8 mouse cellular contexts compared by ENCODE assay signal in genomic region chr7:130692392-130692942, GRCm38 (mm10).
DNase-seq lines count a peak whose midpoint lies in the region; ATAC-seq and TF ChIP-seq lines count a peak whose summit lies in the region.

No protein-coding gene starts in this region.

- peak; percentile 70 for DNase-seq in gastrocnemius, postnatal 10 days
- DNase-seq in gastrocnemius, adult 8-10 months (ENCODE audit: low spot score in 2 of 2), result no peak
- peak; percentile 77 to 83 for DNase-seq in cerebellum, postnatal 36 days
- DNase-seq in gastrocnemius, postnatal 14 days, result peak; percentile 69
- DNase-seq in midbrain, postnatal 0 days (ENCODE audit: low spot score), result peak; percentile 95
- DNase-seq in telencephalon, adult 2 months (ENCODE audit: low read depth, low spot score), result peak; percentile 63

- peaks cover 54% of the 10 kb centered on the region for H3K4me1 ChIP-seq in limb, embryonic 15.5 days
- H3K4me1 ChIP-seq in midbrain, postnatal 0 days (ENCODE audit: insufficient read depth, low read length), result peaks cover 24% of the 10 kb centered on the region

- peak; percentile 32 for ATAC-seq in inflammation-experienced regulatory T-cells, adult 6 months
- ATAC-seq in limb, embryonic 15.5 days (ENCODE audit: insufficient number of reproducible peaks, low FRiP score, low TSS enrichment, low read depth), result peak; percentile 76
- ATAC-seq in midbrain, postnatal 0 days (ENCODE audit: low FRiP score), result peak; percentile 90

- intact Hi-C loops in gastrocnemius, postnatal 14 days (cut with DNase I; ENCODE audit: low total_unique reads), result no loop called here

- no peaks in the 10 kb centered on the region for H3K9me3 ChIP-seq in limb, embryonic 15.5 days
- no peaks in the 10 kb centered on the region for H3K9me3 ChIP-seq in midbrain, postnatal 0 days (ENCODE audit: low read length)

- peak overlapping the region; percentile 70 for H3K4me2 ChIP-seq in limb, embryonic 15.5 days
- H3K4me2 ChIP-seq in midbrain, postnatal 0 days (ENCODE audit: low read depth, low read length, poor library complexity, severe bottlenecking), result peak overlapping the region; percentile 76

- peak overlapping the region; percentile 96 for H3K27ac ChIP-seq in limb, embryonic 15.5 days
- peak overlapping the region; percentile 99 for H3K27ac ChIP-seq in midbrain, postnatal 0 days (ENCODE audit: low read depth, low read length)

- H3K9ac ChIP-seq in limb, embryonic 15.5 days, result peak overlapping the region; percentile 66
- peak overlapping the region; percentile 97 for H3K9ac ChIP-seq in midbrain, postnatal 0 days (replicated peaks; ENCODE audit: low read length, poor library complexity, severe bottlenecking)

- peak; percentile 72 for TF ChIP-seq CTCF in midbrain, postnatal 0 days (IDR thresholded peaks at IDR 0.05)

- no peaks in the 10 kb centered on the region for H3K36me3 ChIP-seq in limb, embryonic 15.5 days
- no peaks in the 10 kb centered on the region for H3K36me3 ChIP-seq in midbrain, postnatal 0 days (ENCODE audit: insufficient read depth, low read length)

- WGBS in limb, embryonic 15.5 days, result under 1% methylated on average over 39 of the region's 39 CpGs
- WGBS in midbrain, postnatal 0 days, result under 1% methylated on average over 36 of the region's 39 CpGs

- peak overlapping the region; percentile 52 for H3K4me3 ChIP-seq in limb, embryonic 15.5 days
- H3K4me3 ChIP-seq in midbrain, postnatal 0 days (ENCODE audit: low read depth, low read length), result peak overlapping the region; percentile 84

- H3K27me3 ChIP-seq in limb, embryonic 15.5 days, result no peaks in the 10 kb centered on the region
- H3K27me3 ChIP-seq in midbrain, postnatal 0 days (ENCODE audit: insufficient read depth, low read length), result no peaks in the 10 kb centered on the region

Comparison
In these comparisons a context has a peak if more than half of its experiments do, and no peak if none do; other contexts are left out.
1. DNase-seq: peak in gastrocnemius, postnatal 10 days (single experiment), cerebellum, postnatal 36 days (2 of 2), gastrocnemius, postnatal 14 days (single experiment), midbrain, postnatal 0 days (single experiment) and telencephalon, adult 2 months (single experiment); none in gastrocnemius, adult 8-10 months (0 of 2).
2. ATAC-seq: peak in every context shown above with its lines; median percentile 90 in midbrain, postnatal 0 days; 76 in limb, embryonic 15.5 days; 32 in inflammation-experienced regulatory T-cells, adult 6 months.